Mouse (Mus musculus) gastrocnemius, adult 18-20 months (tissue): ENCODE data around the gene Ltb4r1. TPM values are rescaled to one million over a fixed set of nuclear protein-coding genes. Genes with fewer than 3 reads are reported as not detected.

Experiments
- DNase-seq: peaks from one replicate; pipeline ENCODE4 v3.0.0; 2021; ENCODE audit warnings: low spot score
- total RNA-seq, 2 experiments: library from RNA; stranded (reverse); gene quantifications; 2 replicates each; pipeline ENCODE4 v1.2.3; 2021

Gene Ltb4r1
- total RNA-seq, 2 experiments from 2014 or later = 0.16 to 0.17 TPM

GRCm38 (mm10) chr14:55783958-55784235, 18.1 kb downstream of the Ltb4r1 start, which contains the start of gene Adcy4:
Adcy4 (minus strand) TSS chr14:55784095.
- DNase-seq = peak; percentile 5

DNA sequence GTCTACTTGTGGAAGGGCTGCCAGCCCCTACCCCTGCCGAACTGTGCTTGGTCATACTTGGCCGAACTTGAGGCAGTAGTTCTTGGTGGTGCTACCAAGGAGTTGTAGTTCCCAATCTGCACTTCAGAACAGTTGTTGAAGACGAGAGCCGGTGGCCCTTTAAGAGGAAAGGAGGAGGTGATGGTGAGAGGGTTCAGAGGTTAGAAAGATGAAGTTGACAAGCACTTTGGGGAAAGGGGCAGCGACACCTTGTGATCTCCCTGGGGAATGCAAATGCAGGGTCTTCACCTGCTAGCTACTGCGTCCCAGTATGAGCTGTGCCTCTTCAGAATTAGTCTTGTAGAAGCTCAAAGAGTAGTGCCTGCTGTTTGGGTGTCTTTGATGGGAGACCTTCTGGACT, 19.4 kb downstream of the Ltb4r1 start:
- peak; percentile 1 for DNase-seq

DNA sequence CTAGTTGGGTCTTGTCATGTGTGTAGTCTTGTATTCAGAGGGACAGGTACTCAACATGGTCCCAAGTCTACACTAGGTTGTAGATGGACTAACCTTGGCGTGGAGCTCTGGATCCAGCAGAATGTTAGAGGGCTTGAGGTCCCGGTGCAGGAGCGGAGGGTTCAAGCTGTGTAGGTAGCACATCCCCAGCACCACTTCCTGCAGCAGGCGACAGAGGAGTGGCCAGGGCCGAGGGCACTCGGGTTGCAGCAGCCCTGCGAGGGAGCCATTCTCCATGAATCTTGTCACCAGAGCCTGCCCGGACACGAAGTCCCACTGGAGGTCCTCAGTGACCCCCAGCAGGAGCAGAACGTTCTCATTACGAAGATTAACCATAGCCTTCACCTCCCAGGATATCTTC, 22.0 kb downstream of the Ltb4r1 start:
- peak; percentile 0 for DNase-seq

DNA sequence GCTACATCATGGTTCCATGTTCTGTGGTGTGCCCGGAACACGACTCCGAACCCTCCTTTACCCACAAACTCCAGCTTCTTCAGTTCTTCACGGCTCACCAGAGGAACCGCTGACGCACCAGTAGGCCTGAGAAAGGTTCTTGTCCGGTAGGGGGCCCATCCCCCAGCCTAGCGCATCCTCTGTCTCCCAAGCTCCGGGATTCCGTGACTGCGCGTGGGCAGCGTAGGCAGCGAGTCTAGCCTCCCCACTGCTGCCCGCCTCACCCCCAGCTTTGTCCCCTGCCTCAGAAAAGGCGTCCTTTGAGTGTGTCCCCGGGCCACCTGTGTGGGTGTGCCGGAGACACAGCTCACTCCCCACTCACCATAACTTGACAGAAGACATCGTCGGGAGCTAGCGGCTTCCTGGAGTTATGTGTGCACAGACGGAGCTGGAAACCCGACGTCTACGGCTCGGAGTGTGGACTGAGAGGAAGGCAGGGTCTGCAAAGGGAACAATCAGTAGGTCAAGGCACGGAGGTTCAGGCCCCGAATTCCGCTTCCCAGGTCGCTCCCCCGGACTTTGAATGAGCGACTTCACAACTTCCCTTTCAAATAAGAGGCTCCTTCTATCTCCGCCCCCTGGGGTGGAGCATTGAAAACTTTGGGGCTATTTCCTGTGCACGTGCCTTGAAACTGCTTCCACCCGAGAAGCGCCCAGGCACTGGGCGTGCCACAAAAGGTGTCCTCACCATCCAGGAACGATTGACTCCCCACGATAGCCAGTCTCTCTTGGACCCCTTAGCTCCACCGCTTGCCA, 22.7 kb downstream of the Ltb4r1 start, which contains the start of gene Ripk3:
Gene Ripk3 (minus strand): TSS at position 610 of the 795 bp plus-strand sequence.
- DNase-seq = peak; percentile 22

GRCm38 (mm10) chr14:55793461-55793860, 27.7 kb downstream of the Ltb4r1 start:
- peak; percentile 0 for DNase-seq

DNA sequence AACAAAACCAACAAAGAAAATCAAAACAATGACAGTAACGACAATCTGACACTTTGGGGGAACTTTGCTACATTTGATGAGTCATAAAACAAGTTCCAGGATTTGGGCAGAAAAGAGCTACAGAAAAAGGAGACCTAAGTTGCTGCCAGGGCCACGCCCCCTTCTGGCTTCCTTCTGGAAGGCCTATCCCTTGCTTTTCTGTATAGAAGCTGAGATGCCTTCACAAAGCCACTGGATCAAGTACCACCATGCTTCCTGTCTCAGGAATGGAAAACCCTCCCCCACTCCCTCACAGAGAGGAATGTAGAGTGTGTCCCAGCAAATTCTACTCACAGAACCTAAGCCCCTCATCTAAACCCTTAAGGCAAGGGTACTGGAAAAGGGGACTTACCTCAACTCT, 28.2 kb downstream of the Ltb4r1 start:
- no peak for DNase-seq

DNA sequence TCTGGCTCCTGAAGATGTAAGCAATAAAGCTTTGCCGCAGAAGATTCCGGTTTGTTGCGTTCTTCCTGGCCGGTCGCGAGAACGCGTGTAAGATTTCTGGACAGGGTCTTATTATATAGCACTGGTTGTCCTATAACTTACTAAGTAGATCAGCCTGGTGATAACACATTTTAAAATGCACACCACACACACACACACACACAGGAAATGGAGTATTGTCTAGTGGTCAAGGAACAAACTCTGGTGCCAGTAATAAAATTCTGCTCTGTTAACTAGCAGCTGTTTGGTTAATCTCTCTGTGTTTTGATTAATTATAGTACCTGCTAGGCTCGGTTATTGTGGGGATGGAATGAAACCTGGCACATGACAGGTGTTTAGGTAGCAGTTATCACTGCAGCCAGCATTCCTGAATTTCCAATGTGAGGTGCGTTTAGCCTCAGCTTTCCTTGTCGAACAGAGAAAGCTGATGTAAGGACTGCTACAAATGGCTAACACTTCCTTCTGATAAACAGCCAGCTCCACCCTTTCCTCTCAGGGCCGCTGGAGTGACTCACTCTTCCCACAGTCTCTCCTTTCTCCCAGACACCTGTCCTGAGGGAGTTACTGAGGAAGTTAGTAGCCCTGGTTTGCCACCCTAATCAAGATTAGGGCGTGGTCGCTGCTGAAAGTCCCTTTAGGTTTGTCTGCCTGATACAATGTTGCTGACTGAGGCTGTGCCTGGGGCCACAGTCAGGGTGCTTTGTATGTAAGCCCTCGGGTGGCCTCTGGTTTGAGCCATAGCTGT, 29.8 kb downstream of the Ltb4r1 start:
- peak; percentile 34 for DNase-seq

DNA sequence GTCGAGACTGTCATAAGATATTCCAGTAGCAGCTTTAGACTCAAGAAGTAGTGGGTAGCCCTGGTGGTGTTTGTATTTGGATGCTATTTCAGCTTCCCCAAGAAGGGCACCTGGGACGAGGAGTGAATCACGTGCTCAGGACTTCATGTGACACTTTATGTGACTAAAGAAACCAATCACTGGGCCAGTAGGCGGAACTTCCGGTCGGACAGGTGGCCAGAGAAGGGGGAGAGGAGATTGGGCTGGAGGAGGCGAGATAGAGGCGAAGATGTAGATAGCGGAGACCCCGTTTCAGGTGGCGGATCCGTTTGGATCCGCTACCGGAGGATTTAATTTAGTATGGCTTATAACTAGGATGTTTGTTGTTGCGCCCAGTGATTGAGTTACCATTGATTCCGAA, 49.1 kb downstream of the Ltb4r1 start:
- peak; percentile 76 for DNase-seq

DNA sequence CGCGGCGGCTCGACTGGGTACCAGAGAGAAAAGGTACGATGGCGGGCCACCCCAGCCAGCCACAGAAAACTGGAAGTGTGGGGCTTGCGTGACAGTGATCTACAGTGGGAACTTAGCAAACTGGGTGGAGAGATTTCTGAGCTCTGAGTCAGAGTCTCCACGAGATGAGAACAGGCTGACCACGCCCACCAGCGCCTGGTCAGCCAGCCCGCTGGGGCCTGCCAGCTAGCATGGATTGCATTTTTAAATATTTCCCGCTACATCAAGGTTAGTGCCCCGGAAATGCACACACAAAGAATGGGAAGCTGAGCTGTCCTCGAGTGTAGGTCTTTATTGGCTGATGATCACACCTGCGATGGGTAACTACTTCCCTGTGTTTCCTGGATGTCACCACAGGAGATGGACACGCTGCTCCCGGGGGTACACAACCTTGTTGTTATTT, 49.6 kb downstream of the Ltb4r1 start:
- peak; percentile 64 for DNase-seq

Other genes with a start within 250 kb of the Ltb4r1 start
- not detected for gene Nrl, start 241.0 kb upstream of the Ltb4r1 start, total RNA-seq
- gene Pck2, start 225.7 kb upstream of the Ltb4r1 start, total RNA-seq = 1 to 10 TPM; 2.8 to 3.1 TPM
- 100 to 1,000 TPM; 134 to 136 TPM for gene Dcaf11, start 206.0 kb upstream of the Ltb4r1 start, total RNA-seq
- gene A730061H03Rik, start 205.6 kb upstream of the Ltb4r1 start, total RNA-seq = not detected
- 100 to 1,000 TPM; 273 to 289 TPM for gene Fitm1, start 190.3 kb upstream of the Ltb4r1 start, total RNA-seq
- gene Psme1, start 187.8 kb upstream of the Ltb4r1 start, total RNA-seq = 10 to 100 TPM; 65.1 to 72.7 TPM
- 10 to 100 TPM; 38.2 to 40.5 TPM for gene Emc9, start 180.7 kb upstream of the Ltb4r1 start, total RNA-seq
- 10 to 100 TPM; 50.1 to 56.1 TPM for gene Psme2, start 174.8 kb upstream of the Ltb4r1 start, total RNA-seq
- 10 to 100 TPM; 19.0 to 19.8 TPM for gene Rnf31, start 174.3 kb upstream of the Ltb4r1 start, total RNA-seq
- 1 to 10 TPM; 2.9 to 4.8 TPM for gene Irf9, start 162.4 kb upstream of the Ltb4r1 start, total RNA-seq
- not detected for gene Rec8, start 147.9 kb upstream of the Ltb4r1 start, total RNA-seq
- gene Ipo4, start 130.0 kb upstream of the Ltb4r1 start, total RNA-seq = 10 to 100 TPM; 72.0 to 73.8 TPM
- gene Gm49378, start 128.1 kb upstream of the Ltb4r1 start, total RNA-seq = 1 to 10 TPM; 1.4 to 1.6 TPM
- gene Tm9sf1, start 122.2 kb upstream of the Ltb4r1 start, total RNA-seq = 10 to 100 TPM; 15.7 to 16.4 TPM
- under 1 TPM in 1 of 2 experiments, not detected in 1; 0.24 TPM for gene Tssk4, start 115.8 kb upstream of the Ltb4r1 start, total RNA-seq
- gene Mdp1, start 105.5 kb upstream of the Ltb4r1 start, total RNA-seq = 10 to 100 TPM; 20.9 to 22.2 TPM
- 1 to 10 TPM; 2.1 to 2.4 TPM for gene Gmpr2, start 94.0 kb upstream of the Ltb4r1 start, total RNA-seq
- gene Nedd8, start 93.8 kb upstream of the Ltb4r1 start, total RNA-seq = 100 to 1,000 TPM; 188 to 201 TPM
- gene Tinf2, start 84.1 kb upstream of the Ltb4r1 start, total RNA-seq = 10 to 100 TPM; 12.1 to 15.7 TPM
- under 1 TPM in 1 of 2 experiments, not detected in 1; 0.17 TPM for gene Tgm1, start 52.0 kb upstream of the Ltb4r1 start, total RNA-seq
- 10 to 100 TPM; 10.4 to 11.5 TPM for gene Rabggta, start 43.7 kb upstream of the Ltb4r1 start, total RNA-seq
- gene Dhrs1, start 20.3 kb upstream of the Ltb4r1 start, total RNA-seq = 10 to 100 TPM; 29.5 to 32.1 TPM
- gene Nop9, start 20.3 kb upstream of the Ltb4r1 start, total RNA-seq = 1 to 10 TPM; 9.0 to 9.4 TPM
- not detected for gene Cideb, start 7.5 kb upstream of the Ltb4r1 start, total RNA-seq
- gene Ltb4r2, start 4.5 kb upstream of the Ltb4r1 start, total RNA-seq = not detected
- gene Adcy4, start 18.1 kb downstream of the Ltb4r1 start, total RNA-seq = 1 to 10 TPM; 3.8 to 9.1 TPM
- gene Ripk3, start 22.9 kb downstream of the Ltb4r1 start, total RNA-seq = 1 to 10 TPM; 1.6 to 2.5 TPM
- 1 to 10 TPM; 1.5 to 3.3 TPM for gene Nfatc4, start 57.2 kb downstream of the Ltb4r1 start, total RNA-seq
- gene Nynrin, start 88.0 kb downstream of the Ltb4r1 start, total RNA-seq = 1 to 10 TPM; 1.2 to 1.8 TPM
- not detected for gene Cbln3, start 118.4 kb downstream of the Ltb4r1 start, total RNA-seq
- gene Khnyn, start 119.0 kb downstream of the Ltb4r1 start, total RNA-seq = 1 to 10 TPM; 5.4 to 5.5 TPM
- 100 to 1,000 TPM; 125 to 126 TPM for gene Sdr39u1, start 134.3 kb downstream of the Ltb4r1 start, total RNA-seq
- 1 to 10 TPM; 3.2 to 3.3 TPM for gene Cma1, start 178.7 kb downstream of the Ltb4r1 start, total RNA-seq
- not detected for gene Cma2, start 185.0 kb downstream of the Ltb4r1 start, total RNA-seq